Mouse (Mus musculus) heart, postnatal 0 days (tissue): ENCODE measurements around the gene Mlx.

Experiments used
- CTCF ChIP-seq: IDR thresholded peaks from 2 replicates; pipeline ENCODE4 v1.5.1; 2016; ENCODE audit warnings: antibody characterized with exemption, control low read depth, low read depth
- EP300 ChIP-seq: IDR thresholded peaks from 2 replicates; pipeline ENCODE4 v1.6.1; 2016; ENCODE audit warnings: antibody characterized with exemption, low read depth

DNA sequence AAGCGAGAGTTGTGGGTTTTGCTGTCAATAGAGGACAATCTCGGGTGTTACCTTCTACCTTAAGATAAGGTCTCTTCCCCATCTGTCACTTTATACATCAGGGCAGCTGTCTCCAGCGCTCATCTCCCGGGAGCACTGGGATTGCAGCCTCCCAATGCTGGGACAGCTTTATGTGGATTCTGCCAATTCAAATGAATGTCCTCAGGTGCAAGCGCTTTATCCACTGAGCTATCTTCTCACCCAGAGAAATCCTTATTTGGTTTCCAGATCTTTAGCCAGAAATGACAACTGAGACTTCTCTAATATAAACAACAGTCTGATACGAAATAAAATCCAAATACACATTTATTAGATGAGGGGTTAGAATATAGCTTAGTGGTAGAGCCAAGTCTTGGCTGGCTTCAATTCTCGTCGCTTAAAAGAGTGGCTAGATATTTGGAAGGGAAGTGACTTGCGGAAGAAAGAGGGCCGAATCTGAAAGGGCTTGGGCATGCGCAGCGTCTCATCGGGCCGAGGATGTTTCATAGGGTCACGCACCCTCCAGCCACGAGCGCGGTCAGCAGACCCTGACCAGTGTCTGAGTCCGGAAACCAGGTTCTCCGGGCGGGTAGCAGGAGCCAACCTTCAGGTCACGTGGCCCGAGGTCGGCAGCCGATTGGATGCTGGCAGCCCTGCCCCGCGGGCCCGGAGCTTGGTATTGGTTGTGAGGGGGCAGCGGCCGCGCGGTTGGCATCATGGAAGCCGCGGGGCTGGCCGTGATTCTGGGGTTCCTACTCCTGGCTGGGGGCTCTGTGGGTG is 17.5 kb upstream of the Mlx start, which contains the start of gene Naglu:
- no peak for TF ChIP-seq CTCF
- TF ChIP-seq EP300, result peak; percentile 72
